Mouse (Mus musculus): ENCODE data around the gene Usp29.

GRCm38 (mm10) chr7:6800586-6801441 lies 70.4 kb downstream of the Usp29 start:
- TF ChIP-seq POLR2A (IDR thresholded peaks at IDR 0.05; ENCODE audit: low read depth, low read length): no peak
- no peak for TF ChIP-seq CTCF (IDR thresholded peaks at IDR 0.05; ENCODE audit: extremely low read depth, insufficient read depth, insufficient read length, insufficient replicate concordance)
